Mouse (Mus musculus): ENCODE data around the gene Pakap. TPM values are rescaled to one million over a fixed set of nuclear protein-coding genes. Genes with fewer than 3 reads are reported as not detected.

Gene Pakap
- polyA plus RNA-seq, 1 experiment from 2014 or later, result 40.4 TPM

Other genes starting within 250 kb of the Pakap start
- 9.2 and 13.2 TPM in 2 replicates for gene Palm2, start 133.9 kb upstream of the Pakap start, polyA plus RNA-seq (2016; fragmentation: Nextera tagmentation; extraction: Ambion mirVana)
- 25.4 and 32.0 TPM in 2 replicates for gene Akap2, start 149.5 kb downstream of the Pakap start, polyA plus RNA-seq (2016; fragmentation: Nextera tagmentation; extraction: Ambion mirVana)